Mouse (Mus musculus) hindbrain, embryonic 11.5 days (tissue): ENCODE measurements around the gene Myo16. TPM values are rescaled to one million over a fixed set of nuclear protein-coding genes. Genes with fewer than 3 reads are reported as not detected.

ENCODE experiments used
- ATAC-seq: fragments of 200-750 bp; cut with Nextera tagmentation; 2 replicates; pipeline ENCODE4 v1.8.0; 2017; ENCODE audit warnings: mild to moderate bottlenecking, moderate TSS enrichment, moderate library complexity; ENCODE audit not compliant: low FRiP score
- DNase-seq: peaks from one replicate; pipeline ENCODE4 v3.0.0-alpha.2; 2015; ENCODE audit warnings: low spot score
- H3K27ac ChIP-seq: fragments of 300-500 bp; sonication (generic); 2 replicates; pipeline ENCODE4 v1.5.1; 2014; ENCODE audit warnings: mild to moderate bottlenecking, low read depth, low read length
- H3K27me3 ChIP-seq: fragments of 300-500 bp; sonication (generic); 2 replicates; pipeline ENCODE4 v1.6.1; 2014; ENCODE audit warnings: mild to moderate bottlenecking, low read length, moderate library complexity, mixed read lengths; ENCODE audit not compliant: control insufficient read depth, insufficient read depth
- H3K36me3 ChIP-seq: fragments of 300-500 bp; sonication (generic); 2 replicates; pipeline ENCODE4 v1.6.1; 2014; ENCODE audit warnings: mild to moderate bottlenecking, low read length, moderate library complexity, mixed read lengths; ENCODE audit not compliant: control insufficient read depth, insufficient read depth
- H3K4me1 ChIP-seq: fragments of 300-500 bp; sonication (generic); replicated peaks from 2 replicates; pipeline ENCODE4 v1.6.1; 2014; ENCODE audit warnings: low read length, mixed read lengths; ENCODE audit not compliant: control insufficient read depth, insufficient read depth
- H3K4me2 ChIP-seq: fragments of 300-500 bp; sonication (generic); replicated peaks from 2 replicates; pipeline ENCODE4 v1.6.1; 2014; ENCODE audit warnings: mild to moderate bottlenecking, low read depth, low read length
- H3K4me3 ChIP-seq: fragments of 300-500 bp; sonication (generic); 2 replicates; pipeline ENCODE4 v1.5.1; 2014; ENCODE audit warnings: low read depth, low read length
- H3K9ac ChIP-seq: fragments of 300-500 bp; sonication (generic); 2 replicates; pipeline ENCODE4 v1.6.1; 2014; ENCODE audit warnings: low read depth, low read length
- H3K9me3 ChIP-seq: fragments of 300-500 bp; sonication (generic); 2 replicates; pipeline ENCODE4 v1.6.1; 2016; ENCODE audit warnings: low read length; ENCODE audit not compliant: control insufficient read depth
- WGBS: fragments of 180-500 bp; shearing (Covaris S2); extraction: QIAGEN DNeasy Blood & Tissue Kit; methylation state at CpG from one replicate; pipeline ENCODE4 v1.1.7; 2014; 5-methylcytosine and 5-hydroxymethylcytosine counted together
- polyA plus RNA-seq: library from polyadenylated mRNA; unstranded; fragments of >200 nt; fragmentation: Nextera tagmentation; extraction: Ambion mirVana; gene quantifications from 2 replicates; pipeline ENCODE4 v1.2.1, GENCODE M21; 2014

The Myo16 gene
- polyA plus RNA-seq, 1 experiment from 2014 or later = 5.5 TPM

DNA sequence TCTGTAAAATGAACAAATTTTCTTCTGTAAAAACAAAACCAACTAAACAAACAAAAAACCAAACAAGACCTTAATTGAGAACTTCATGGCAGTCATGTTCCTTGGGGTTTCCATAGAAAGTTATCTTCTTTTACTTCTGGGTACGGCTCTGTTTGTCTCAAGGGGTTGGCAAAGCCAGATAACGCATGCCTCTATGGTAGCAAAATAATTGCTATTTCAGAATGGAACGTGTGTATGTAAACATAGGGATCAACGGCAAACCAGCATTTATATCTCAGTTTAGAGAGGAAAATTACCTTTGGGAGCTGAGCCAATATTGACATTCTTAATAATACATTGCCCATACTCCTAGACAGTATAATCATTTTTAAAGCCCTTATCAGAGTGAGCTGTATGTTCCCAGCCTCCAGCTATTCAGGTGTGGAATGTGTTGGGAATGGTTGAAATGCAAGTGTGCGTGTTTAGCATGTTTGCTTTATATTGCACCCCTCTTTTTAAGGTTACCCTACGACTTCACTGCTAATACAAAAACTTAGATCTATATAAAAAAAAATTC is 1.9 kb upstream of the Myo16 start:
- no peak for DNase-seq
- no peak overlapping the region for H3K4me3 ChIP-seq
- H3K4me1 ChIP-seq = peaks cover 2% of the 10 kb centered on the region; the same call in 1 of the 2 replicates
- no peak overlapping the region for H3K9ac ChIP-seq
- H3K36me3 ChIP-seq = no peaks in the 10 kb centered on the region
- WGBS = 92% methylated on average over 6 of the region's 6 CpGs
- no peak overlapping the region for H3K27ac ChIP-seq
- peaks cover 3% of the 10 kb centered on the region; the same call in 1 of the 2 replicates for H3K27me3 ChIP-seq
- no peak for ATAC-seq
- H3K9me3 ChIP-seq = no peaks in the 10 kb centered on the region
- no peak overlapping the region for H3K4me2 ChIP-seq

DNA sequence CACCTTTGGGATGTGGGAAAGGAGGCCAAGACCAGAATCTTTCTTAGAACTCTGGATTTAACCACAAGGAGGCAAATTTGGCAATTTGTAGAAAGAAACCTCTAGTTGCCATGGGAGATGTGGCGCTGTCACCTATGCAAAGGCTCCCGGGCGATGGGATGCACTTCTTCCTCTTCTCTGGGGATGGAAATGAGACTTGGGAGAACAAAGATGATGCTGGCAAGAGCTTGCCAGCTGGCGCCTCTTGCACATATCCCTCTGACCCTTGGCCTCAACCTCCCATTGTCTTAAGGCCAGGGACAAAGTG is 681 bp downstream of the Myo16 start:
- 2% methylated on average over 4 of the region's 4 CpGs for WGBS
- H3K27me3 ChIP-seq = peaks cover 3% of the 10 kb centered on the region; the same call in 1 of the 2 replicates

DNA sequence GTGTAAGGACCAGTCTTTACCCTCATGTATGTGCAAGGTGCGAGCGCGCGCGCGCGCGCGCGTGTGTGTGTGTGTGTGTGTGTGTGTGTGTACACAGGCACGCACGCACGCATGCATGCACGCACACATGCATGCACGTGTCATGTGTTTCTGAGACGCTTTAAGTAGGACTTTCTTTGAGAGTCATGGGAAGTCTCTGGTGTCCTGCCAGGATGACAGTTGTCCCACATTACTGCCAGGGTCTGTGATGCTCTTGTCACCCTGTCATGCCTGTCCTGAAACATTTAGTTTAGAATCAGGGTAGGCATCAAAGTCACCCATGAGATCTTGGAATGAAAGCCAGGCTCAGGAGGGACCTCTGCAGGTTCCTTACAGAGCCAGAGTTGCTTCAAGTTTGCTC is 1.4 kb downstream of the Myo16 start:
- Histone ChIP-seq H3K4me3 (peak overlapping the region; percentile 60; the same call in 1 of the 2 replicates), H3K27me3 (peaks cover 3% of the 10 kb centered on the region; the same call in 1 of the 2 replicates), H3K4me1 (peaks cover 2% of the 10 kb centered on the region; the same call in 1 of the 2 replicates), H3K4me2 (peak overlapping the region; percentile 78; the same call in 1 of the 2 replicates), H3K36me3 (no peaks in the 10 kb centered on the region), H3K9me3 (no peaks in the 10 kb centered on the region), H3K27ac (no peak overlapping the region), H3K9ac (no peak overlapping the region)
- DNase-seq = no peak
- no peak for ATAC-seq
- WGBS = 94% methylated on average over 16 of the region's 16 CpGs

More for the DNA sequence above, 681 bp downstream of the Myo16 start:
- Histone ChIP-seq H3K4me1 (peaks cover 2% of the 10 kb centered on the region; the same call in 1 of the 2 replicates), H3K9me3 (no peaks in the 10 kb centered on the region), H3K27ac (peak overlapping the region; percentile 56), H3K4me3 (peak overlapping the region; percentile 60), H3K36me3 (no peaks in the 10 kb centered on the region), H3K4me2 (peak overlapping the region; percentile 78), H3K9ac (peak overlapping the region; percentile 73)
- ATAC-seq (no peak), DNase-seq (no peak)

DNA sequence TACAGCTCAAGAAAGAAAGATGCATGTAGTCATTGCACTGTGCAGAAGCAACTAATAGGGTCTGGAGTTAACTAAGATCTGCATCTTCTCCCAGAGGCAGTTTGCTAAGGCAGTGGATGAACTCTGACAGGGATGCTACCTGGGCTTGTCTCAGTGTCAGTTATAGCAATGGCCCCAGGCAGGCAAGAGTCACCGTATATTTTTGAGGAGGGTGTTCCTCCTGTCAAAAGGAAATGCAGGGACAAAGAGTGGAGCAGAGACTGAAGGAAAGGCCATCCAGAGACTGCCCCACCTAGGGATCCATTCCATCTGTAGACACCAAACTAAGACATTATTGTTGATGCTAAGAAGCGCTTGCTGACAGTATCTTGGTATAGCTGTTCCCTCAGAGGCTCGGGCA is 7.4 kb downstream of the Myo16 start:
- no peak for ATAC-seq
- no peaks in the 10 kb centered on the region for H3K36me3 ChIP-seq
- DNase-seq = no peak
- no peak overlapping the region for H3K9ac ChIP-seq
- no peak overlapping the region for H3K4me3 ChIP-seq
- no peak overlapping the region for H3K27ac ChIP-seq
- no peaks in the 10 kb centered on the region for H3K4me1 ChIP-seq
- H3K27me3 ChIP-seq = no peaks in the 10 kb centered on the region
- 83% methylated on average over 3 of the region's 3 CpGs for whole genome bisulfite sequencing
- H3K4me2 ChIP-seq = no peak overlapping the region
- no peaks in the 10 kb centered on the region for H3K9me3 ChIP-seq

DNA sequence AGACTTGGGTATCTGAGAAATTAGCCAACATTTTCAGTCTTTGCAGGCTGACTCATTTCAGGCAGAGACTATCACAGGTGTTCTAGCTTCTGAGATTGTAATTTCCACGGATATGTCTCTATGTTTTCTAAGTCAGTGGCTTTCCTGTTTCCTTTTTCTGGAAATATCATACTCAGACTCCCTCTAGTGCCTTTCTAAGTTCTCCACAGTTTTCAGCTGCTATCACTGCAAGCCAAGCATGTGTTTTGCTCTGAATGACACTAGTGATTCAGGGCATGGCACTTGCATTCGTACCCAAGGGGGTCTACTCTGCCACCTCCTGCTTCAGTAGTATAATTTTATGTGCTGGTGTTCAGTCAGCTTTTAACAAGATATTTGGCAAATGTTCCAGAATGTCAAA is 11.2 kb downstream of the Myo16 start:
- H3K9me3 ChIP-seq = no peaks in the 10 kb centered on the region
- H3K36me3 ChIP-seq = no peaks in the 10 kb centered on the region
- H3K9ac ChIP-seq = no peak overlapping the region
- DNase-seq (no peak), ATAC-seq (no peak)
- WGBS = 78% methylated on average over 2 of the region's 2 CpGs
- H3K27me3 ChIP-seq = no peaks in the 10 kb centered on the region
- H3K27ac ChIP-seq = no peak overlapping the region
- no peak overlapping the region for H3K4me2 ChIP-seq
- no peaks in the 10 kb centered on the region for H3K4me1 ChIP-seq
- no peak overlapping the region for H3K4me3 ChIP-seq

DNA sequence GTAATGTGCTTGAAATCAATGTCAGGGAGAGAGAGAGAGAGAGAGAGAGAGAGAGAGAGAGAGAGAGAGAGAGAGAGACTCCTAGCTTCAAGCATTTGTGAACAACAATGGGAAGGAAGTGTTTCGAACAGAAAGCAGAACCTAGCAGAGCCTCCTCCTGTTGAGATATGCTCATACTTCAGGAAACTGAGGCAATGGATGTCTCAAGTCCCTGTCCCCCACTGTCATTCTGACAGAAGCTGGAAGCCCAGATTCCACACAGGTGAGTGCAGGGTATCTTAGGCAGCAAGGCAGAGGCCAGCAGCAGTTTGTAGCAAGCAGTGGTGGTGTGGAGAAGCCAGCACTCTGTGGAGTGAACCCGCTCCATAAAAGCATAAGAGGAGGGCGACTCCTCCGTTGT is 14.6 kb downstream of the Myo16 start:
- Histone ChIP-seq H3K27ac (no peak overlapping the region), H3K27me3 (no peaks in the 10 kb centered on the region), H3K36me3 (no peaks in the 10 kb centered on the region), H3K9ac (no peak overlapping the region), H3K9me3 (no peaks in the 10 kb centered on the region), H3K4me3 (no peak overlapping the region), H3K4me1 (no peaks in the 10 kb centered on the region), H3K4me2 (no peak overlapping the region)
- no peak for DNase-seq
- WGBS = 89% methylated on average over 4 of the region's 4 CpGs
- no peak for ATAC-seq

DNA sequence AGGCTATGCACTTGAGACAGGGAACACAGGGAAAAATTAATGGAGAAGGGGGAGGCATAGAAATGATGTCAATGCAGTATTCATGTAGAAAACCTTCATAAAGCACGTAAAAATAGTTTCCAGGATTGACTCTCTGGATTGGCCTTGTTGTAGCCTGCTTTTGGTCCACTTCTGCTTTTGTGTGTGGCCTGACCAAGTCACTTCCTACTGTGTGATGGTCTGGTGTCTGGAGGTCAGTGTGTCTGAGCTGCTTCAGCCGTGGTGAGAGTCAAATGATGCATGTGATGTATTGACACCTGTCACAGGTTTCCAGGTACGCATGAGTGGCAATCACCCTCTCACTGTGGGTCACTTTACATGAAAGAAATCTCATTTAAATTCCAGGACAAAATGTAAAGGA is 16.2 kb downstream of the Myo16 start:
- Histone ChIP-seq H3K27ac (no peak overlapping the region), H3K4me2 (no peak overlapping the region), H3K4me1 (no peaks in the 10 kb centered on the region), H3K9me3 (no peaks in the 10 kb centered on the region), H3K4me3 (no peak overlapping the region), H3K27me3 (no peaks in the 10 kb centered on the region), H3K36me3 (no peaks in the 10 kb centered on the region), H3K9ac (no peak overlapping the region)
- DNase-seq (no peak), ATAC-seq (no peak)
- WGBS = 70% methylated on average over 3 of the region's 3 CpGs

DNA sequence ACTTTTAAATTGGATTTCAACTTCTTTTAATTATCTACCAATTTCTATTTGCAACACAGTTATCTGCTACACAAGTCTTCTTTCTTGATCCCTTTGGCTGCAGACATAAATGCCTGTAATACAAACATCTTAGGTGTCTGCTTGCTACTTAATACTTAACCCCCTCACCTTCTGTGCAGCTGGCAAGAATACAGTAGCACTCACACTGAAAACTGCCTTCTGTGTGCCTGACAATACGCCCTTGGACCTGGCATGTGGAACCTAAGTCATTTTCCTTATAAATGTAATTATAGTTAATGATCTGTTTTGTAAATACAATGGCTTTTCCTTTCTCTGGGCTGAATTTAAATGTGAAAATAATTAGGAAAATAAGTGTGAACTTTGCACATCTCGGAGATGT is 17.6 kb downstream of the Myo16 start:
- ATAC-seq (no peak), DNase-seq (no peak)
- no peaks in the 10 kb centered on the region for H3K9me3 ChIP-seq
- no peak overlapping the region for H3K9ac ChIP-seq
- H3K27me3 ChIP-seq = no peaks in the 10 kb centered on the region
- no peak overlapping the region for H3K4me2 ChIP-seq
- WGBS = 70% methylated on average over 2 of the region's 2 CpGs
- no peak overlapping the region for H3K4me3 ChIP-seq
- no peaks in the 10 kb centered on the region for H3K36me3 ChIP-seq
- no peak overlapping the region for H3K27ac ChIP-seq
- no peaks in the 10 kb centered on the region for H3K4me1 ChIP-seq

DNA sequence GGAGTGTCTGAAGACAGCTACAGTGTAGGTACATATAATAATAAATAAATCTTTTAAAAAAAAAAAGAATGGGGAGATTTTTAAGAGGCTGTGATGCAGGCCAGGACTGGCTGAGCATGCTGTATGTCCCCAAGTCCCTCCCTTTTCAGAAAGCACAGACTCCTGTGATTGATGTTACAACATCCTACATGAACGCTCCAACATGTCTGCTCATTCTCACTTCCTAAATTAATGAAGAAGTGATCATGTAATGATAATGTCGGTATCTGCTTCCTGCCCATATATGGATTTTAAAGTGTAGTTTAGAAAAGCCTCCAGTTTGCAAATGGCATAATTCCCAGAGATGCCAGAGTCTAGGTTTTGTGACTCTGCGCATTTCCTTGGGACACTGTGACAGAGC is 18.6 kb downstream of the Myo16 start:
- Histone ChIP-seq H3K4me3 (no peak overlapping the region), H3K4me1 (no peaks in the 10 kb centered on the region), H3K27me3 (no peaks in the 10 kb centered on the region), H3K4me2 (no peak overlapping the region), H3K36me3 (no peaks in the 10 kb centered on the region), H3K9me3 (no peaks in the 10 kb centered on the region), H3K9ac (no peak overlapping the region), H3K27ac (no peak overlapping the region)
- no peak for ATAC-seq
- 93% methylated on average over 3 of the region's 3 CpGs for WGBS
- DNase-seq = no peak
